Mouse (Mus musculus) embryo, embryonic 10 days (tissue): ENCODE results near the gene 2700097O09Rik.
"Not testable (repeated sequence)": the region's sequence is repeated elsewhere in the genome, so short reads cannot be mapped to it uniquely, and the experiment has no call there.

Experiments
- DNase-seq: peaks from one replicate; pipeline ENCODE4 v3.0.0-alpha.2; 2015; ENCODE audit warnings: low spot score

Gene 2700097O09Rik

GRCm38 (mm10) chr12:55041011-55041410 is 38.9 kb downstream of the 2700097O09Rik start:
- no peak for DNase-seq

GRCm38 (mm10) chr12:55027088-55027487 is 52.8 kb downstream of the 2700097O09Rik start:
- DNase-seq = no peak

GRCm38 (mm10) chr12:55023284-55023683 is 56.6 kb downstream of the 2700097O09Rik start:
- no peak for DNase-seq

- no peak for DNase-seq
Observed at GRCm38 (mm10) chr12:55019421-55019877, 60.5 kb downstream of the 2700097O09Rik start.

- DNase-seq = no peak
Observed at GRCm38 (mm10) chr12:55017119-55017721, 62.7 kb downstream of the 2700097O09Rik start.

GRCm38 (mm10) chr12:55016339-55017118 is 63.4 kb downstream of the 2700097O09Rik start:
- DNase-seq = no peak

- no peak for DNase-seq
Observed at GRCm38 (mm10) chr12:55015428-55015827, 64.5 kb downstream of the 2700097O09Rik start.

GRCm38 (mm10) chr12:55013626-55014398 is 66.1 kb downstream of the 2700097O09Rik start, which contains the start of gene Baz1a:
Baz1a (minus strand) TSS chr12:55014348.
- DNase-seq = no peak

GRCm38 (mm10) chr12:55013031-55013430 is 66.9 kb downstream of the 2700097O09Rik start:
- no peak for DNase-seq

GRCm38 (mm10) chr12:55007361-55008008 is 72.4 kb downstream of the 2700097O09Rik start:
- DNase-seq = no peak

- no peak for DNase-seq
Observed at GRCm38 (mm10) chr12:55006071-55006470, 73.8 kb downstream of the 2700097O09Rik start.

- DNase-seq = no peak
Observed at GRCm38 (mm10) chr12:55004396-55004795, 75.5 kb downstream of the 2700097O09Rik start.

- no peak for DNase-seq
Observed at GRCm38 (mm10) chr12:55003843-55004242, 76.1 kb downstream of the 2700097O09Rik start.

GRCm38 (mm10) chr12:55002532-55002931 is 77.4 kb downstream of the 2700097O09Rik start:
- not testable (repeated sequence) for DNase-seq

GRCm38 (mm10) chr12:54999016-54999690 is 80.8 kb downstream of the 2700097O09Rik start:
- no peak for DNase-seq

GRCm38 (mm10) chr12:54998411-54998810 is 81.5 kb downstream of the 2700097O09Rik start:
- no peak for DNase-seq

GRCm38 (mm10) chr12:54996979-54997474 is 82.9 kb downstream of the 2700097O09Rik start:
- DNase-seq = no peak

- DNase-seq = no peak
Observed at GRCm38 (mm10) chr12:54995965-54996364, 83.9 kb downstream of the 2700097O09Rik start.
